Mouse (Mus musculus) midbrain, embryonic 10.5 days (tissue): ENCODE measurements around the gene Slc8a1. TPM values are rescaled to one million over a fixed set of nuclear protein-coding genes. Genes with fewer than 3 reads are reported as not detected.

ENCODE experiments used
- DNase-seq: peaks from one replicate; pipeline ENCODE4 v3.0.0-alpha.2; 2017; ENCODE audit warnings: low spot score
- H3K27ac ChIP-seq: fragments of 300-500 bp; sonication (generic); replicated peaks from 2 replicates; pipeline ENCODE4 v1.5.1; 2016; ENCODE audit warnings: mild to moderate bottlenecking
- H3K27me3 ChIP-seq: fragments of 300-500 bp; sonication (generic); 2 replicates; pipeline ENCODE4 v1.6.1; 2016; ENCODE audit warnings: low read depth, mild to moderate bottlenecking; ENCODE audit not compliant: poor library complexity, severe bottlenecking
- H3K36me3 ChIP-seq: fragments of 300-500 bp; sonication (generic); 2 replicates; pipeline ENCODE4 v1.6.1; 2016; ENCODE audit warnings: mild to moderate bottlenecking, moderate library complexity
- H3K4me1 ChIP-seq: fragments of 300-500 bp; sonication (generic); 2 replicates; pipeline ENCODE4 v1.6.1; 2016
- H3K4me3 ChIP-seq: fragments of 300-500 bp; sonication (generic); 2 replicates; pipeline ENCODE4 v1.5.1; 2016; ENCODE audit warnings: mild to moderate bottlenecking, moderate library complexity
- H3K9me3 ChIP-seq: fragments of 300-500 bp; sonication (generic); replicated peaks from 2 replicates; pipeline ENCODE4 v1.6.1; 2016; ENCODE audit warnings: mild to moderate bottlenecking
- WGBS: fragments of 180-500 bp; shearing (Covaris S2); methylation state at CpG from one replicate; pipeline ENCODE4 v1.1.7; 2016; 5-methylcytosine and 5-hydroxymethylcytosine counted together
- polyA plus RNA-seq: library from polyadenylated mRNA; unstranded; fragments of >200 nt; fragmentation: Nextera tagmentation; extraction: Ambion mirVana; gene quantifications from 2 replicates; pipeline ENCODE4 v1.2.1, GENCODE M21; 2016

The Slc8a1 gene
- polyA plus RNA-seq, 1 experiment from 2014 or later: 1.2 TPM

DNA sequence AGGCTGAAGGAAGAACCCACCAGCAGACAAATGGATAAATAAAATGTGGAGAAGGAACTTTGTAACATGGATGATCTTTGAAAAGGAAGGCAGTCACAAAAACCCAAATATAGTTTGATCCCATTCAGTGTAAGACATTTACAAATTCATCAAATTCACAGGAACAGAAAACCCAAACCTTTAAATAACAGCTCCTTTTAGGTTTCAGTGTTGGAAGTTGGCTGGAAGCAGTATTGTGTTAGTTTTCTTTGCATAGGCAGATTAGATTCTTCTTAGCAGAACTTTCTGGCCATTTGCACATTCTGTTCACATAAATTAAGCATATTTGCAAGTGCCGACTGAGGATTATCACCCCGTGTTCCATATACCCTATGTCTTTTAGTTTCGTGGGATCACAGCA lies 193.3 kb downstream of the Slc8a1 start:
- H3K36me3 ChIP-seq: no peaks in the 10 kb centered on the region
- no peak overlapping the region for H3K27ac ChIP-seq
- DNase-seq: no peak
- H3K4me3 ChIP-seq: no peak overlapping the region
- 91% methylated on average over 3 of the region's 3 CpGs for WGBS
- H3K4me1 ChIP-seq: peaks cover 5% of the 10 kb centered on the region; the same call in 1 of the 2 replicates
- H3K9me3 ChIP-seq: no peaks in the 10 kb centered on the region
- no peaks in the 10 kb centered on the region for H3K27me3 ChIP-seq

DNA sequence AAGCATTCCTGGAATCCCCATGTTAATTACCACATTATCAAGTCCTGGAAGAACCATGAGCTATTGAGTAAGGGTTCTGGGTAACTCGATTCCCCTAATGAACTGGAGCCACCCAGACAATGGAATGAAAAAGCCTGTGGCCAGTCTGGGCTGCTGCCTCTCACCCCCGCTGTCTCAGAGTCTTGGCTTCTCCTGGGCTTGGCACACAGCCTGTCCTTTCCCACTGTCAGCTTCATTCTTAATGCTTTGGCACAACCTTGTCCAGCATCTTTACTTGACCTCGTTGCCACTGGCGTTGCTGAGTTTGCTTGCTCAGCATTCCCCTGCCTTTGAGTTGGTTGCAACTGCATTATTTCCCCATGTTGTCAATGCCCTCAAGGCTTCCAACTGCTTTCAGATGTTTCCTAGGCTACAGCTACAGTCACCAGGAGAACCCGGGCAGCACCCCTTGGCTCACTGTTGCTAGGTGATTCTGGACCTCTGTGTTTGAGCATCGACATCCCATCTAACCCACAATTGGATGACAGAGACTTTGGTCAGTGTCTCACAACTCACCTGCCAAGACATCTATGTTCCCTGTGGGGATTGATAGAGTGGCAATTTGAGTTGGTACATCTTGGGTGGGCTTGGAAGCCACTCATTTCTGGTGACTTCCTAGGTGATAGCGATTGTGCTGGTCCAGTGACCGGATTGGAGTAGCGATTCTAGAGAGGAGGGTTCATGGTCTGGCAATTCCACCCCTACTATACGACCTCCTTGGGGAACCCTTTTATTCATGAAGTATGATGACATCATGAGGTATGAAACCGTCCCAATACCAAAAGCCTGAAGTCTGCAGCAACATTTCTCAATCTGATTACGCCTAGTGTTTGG lies 195.6 kb downstream of the Slc8a1 start:
- DNase-seq: no peak
- no peaks in the 10 kb centered on the region for H3K9me3 ChIP-seq
- peaks cover 14% of the 10 kb centered on the region; the same call in 1 of the 2 replicates for H3K27me3 ChIP-seq
- no peak overlapping the region for H3K4me3 ChIP-seq
- 81% methylated on average over 12 of the region's 12 CpGs for WGBS
- no peak overlapping the region for H3K27ac ChIP-seq
- peaks cover 12% of the 10 kb centered on the region; the same call in 1 of the 2 replicates for H3K4me1 ChIP-seq
- H3K36me3 ChIP-seq: no peaks in the 10 kb centered on the region

DNA sequence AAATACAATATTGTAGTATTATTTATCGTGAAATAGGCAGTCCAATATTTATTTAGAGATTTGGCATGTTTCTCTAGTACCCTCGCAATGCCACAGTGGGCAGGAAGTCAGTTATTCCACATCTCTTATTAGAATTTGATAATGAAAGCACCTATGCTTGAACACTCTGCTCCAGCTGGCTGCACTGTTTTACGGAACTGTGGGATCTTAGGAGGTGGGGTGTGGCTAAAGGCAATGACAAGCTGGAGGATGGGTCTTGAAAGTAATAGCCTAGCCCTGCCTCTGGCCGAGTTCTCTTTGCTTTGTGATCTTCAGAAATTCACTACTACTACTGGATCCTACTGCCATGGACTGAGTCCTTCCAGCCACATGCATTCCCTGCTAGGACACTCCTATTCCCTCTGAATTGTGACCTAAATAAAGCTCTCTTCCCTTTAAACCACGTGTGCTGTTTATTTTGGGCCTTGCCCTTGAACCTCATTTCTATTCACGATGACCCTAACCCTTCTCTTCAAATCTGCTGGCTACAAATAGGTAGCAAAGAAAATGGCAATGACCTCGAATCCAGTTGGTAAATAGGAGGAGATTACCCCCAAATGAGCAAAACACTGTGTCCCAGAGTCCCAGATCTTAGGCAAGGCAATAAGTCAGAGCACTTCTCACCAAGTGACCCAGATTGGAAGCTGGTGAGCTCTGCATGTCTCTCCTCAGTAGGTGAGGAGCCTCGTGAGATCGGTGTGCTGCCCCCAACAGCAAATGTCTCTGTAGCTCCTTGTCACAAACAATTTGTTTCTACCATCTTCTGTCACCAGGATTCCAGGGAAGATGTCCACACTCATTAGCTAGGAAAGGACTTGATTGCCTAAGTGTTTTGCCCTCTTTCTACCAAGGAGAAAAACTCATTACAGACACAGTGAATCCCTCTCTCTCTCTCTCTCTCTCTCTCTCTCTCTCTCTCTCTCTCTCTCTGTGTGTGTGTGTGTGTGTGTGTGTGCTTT lies 199.7 kb downstream of the Slc8a1 start:
- H3K9me3 ChIP-seq: no peaks in the 10 kb centered on the region
- DNase-seq: no peak
- H3K27ac ChIP-seq: no peak overlapping the region
- H3K4me3 ChIP-seq: no peak overlapping the region
- no peaks in the 10 kb centered on the region for H3K36me3 ChIP-seq
- H3K4me1 ChIP-seq: peaks cover 12% of the 10 kb centered on the region; the same call in 1 of the 2 replicates
- WGBS: 70% methylated on average over 9 of the region's 9 CpGs
- H3K27me3 ChIP-seq: peaks cover 43% of the 10 kb centered on the region

DNA sequence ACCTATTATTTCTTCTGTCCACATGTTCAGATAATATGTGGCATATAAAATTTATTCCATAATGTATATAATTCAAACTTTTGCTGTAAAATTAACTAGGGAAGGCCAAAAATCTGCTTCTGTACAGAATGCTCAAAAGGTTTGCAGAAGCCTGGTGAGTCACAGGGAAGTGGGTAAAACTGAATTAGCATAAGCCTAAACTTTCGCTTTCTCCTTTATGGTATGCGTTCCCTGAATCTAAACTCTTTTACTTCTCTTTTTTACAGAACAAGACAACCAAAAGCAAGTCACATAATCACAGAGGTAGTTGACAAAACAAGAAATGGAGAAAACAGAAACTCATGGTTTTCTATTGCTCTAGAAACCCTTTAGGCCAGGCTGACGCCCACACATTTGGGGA lies 202.1 kb downstream of the Slc8a1 start:
- WGBS: 88% methylated on average over 3 of the region's 3 CpGs
- H3K4me3 ChIP-seq: no peak overlapping the region
- no peaks in the 10 kb centered on the region for H3K36me3 ChIP-seq
- H3K27me3 ChIP-seq: peaks cover 65% of the 10 kb centered on the region
- no peak overlapping the region for H3K27ac ChIP-seq
- H3K9me3 ChIP-seq: no peaks in the 10 kb centered on the region
- H3K4me1 ChIP-seq: 0 out of 2 replicates have a peak, but pooled peaks cover 7% of the 10 kb centered on the region
- DNase-seq: no peak

DNA sequence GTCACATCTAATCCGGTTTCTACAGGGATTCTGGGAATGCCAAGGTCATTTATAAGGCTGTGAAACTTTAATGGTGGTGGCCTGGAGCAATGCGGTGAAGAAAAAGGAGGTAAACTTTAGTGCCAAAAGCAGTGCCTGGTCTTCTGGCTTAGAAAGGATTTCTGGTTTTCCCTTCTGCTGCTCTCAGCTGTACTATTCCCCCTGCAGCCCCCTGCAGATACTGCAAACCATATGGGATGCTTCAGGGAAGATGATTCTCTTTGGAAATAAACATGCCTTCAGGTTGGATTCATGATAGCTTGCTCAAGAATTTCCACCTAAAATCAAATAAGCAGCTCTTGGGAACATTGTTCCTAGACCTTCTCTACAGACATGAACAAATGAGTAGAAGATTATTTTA lies 208.3 kb downstream of the Slc8a1 start:
- Histone ChIP-seq H3K36me3 (no peaks in the 10 kb centered on the region), H3K27ac (no peak overlapping the region), H3K27me3 (peaks cover 86% of the 10 kb centered on the region), H3K9me3 (no peaks in the 10 kb centered on the region), H3K4me1 (peaks cover under 1% of the 10 kb centered on the region; the same call in 1 of the 2 replicates), H3K4me3 (no peak overlapping the region)
- no peak for DNase-seq
- 90% methylated on average over 2 of the region's 2 CpGs for WGBS

DNA sequence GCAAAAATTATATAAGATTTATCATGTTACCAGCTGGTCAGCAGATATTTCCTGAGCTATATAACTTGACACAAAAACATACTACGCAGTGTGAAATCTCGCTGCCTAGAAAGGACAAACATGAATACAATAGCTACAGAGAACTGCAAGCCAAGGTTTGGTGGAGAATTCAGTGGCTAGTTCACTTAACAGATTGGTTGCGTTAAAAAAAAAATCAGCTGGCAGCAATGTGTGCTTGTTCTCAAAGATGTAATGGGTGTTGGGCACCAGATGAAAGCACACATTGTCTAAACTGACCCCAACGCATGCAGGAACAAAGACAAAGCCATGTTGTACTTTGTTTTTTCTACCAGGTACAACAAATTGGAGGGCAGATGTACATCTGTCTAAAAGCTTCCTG lies 209.2 kb downstream of the Slc8a1 start:
- Histone ChIP-seq H3K4me1 (peaks cover 10% of the 10 kb centered on the region), H3K27ac (no peak overlapping the region), H3K9me3 (no peaks in the 10 kb centered on the region), H3K4me3 (no peak overlapping the region), H3K36me3 (no peaks in the 10 kb centered on the region), H3K27me3 (peaks cover 90% of the 10 kb centered on the region)
- DNase-seq: no peak
- WGBS: 90% methylated on average over 4 of the region's 4 CpGs

DNA sequence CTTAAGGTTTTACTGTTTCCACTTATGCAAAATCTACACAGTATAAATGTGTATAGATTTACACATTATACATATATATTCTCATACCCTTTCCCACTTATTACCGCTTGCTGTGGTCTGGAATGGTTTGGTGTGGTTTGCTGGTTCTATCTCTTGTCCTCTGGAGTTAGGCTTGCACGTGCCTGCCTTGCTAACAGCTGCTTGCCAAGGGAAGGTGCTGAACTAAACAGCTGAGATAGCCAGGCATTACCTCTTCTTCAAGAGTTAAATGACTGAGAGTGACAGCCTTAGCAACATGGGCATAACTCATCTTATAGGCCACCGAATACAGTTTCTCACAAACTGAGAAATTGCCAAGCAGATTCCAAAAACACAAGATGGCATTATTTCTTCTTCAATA lies 211.7 kb downstream of the Slc8a1 start:
- Histone ChIP-seq H3K9me3 (no peaks in the 10 kb centered on the region), H3K4me1 (peaks cover 18% of the 10 kb centered on the region), H3K27me3 (peaks cover 93% of the 10 kb centered on the region), H3K36me3 (no peaks in the 10 kb centered on the region), H3K27ac (no peak overlapping the region), H3K4me3 (no peak overlapping the region)
- no peak for DNase-seq
- 88% methylated on average over 3 of the region's 3 CpGs for WGBS

DNA sequence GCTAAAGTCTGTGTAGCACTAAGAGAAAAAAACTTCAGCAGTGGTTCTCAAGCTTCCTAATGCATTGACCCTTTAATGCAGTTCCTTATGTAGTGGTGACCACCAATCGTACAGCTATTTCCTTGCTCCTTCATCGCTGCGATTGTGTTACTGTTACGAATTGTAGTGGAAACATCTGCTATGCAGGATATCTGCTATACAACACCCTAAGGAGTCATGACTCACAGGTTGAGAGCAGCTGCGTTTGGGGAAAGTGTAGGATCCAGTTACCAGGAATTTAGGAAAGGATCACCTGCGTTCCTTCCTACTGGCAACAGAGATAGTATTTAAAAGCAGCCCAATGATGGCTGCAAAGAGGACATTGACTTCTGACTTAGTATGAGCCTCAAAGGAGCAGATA lies 213.4 kb downstream of the Slc8a1 start:
- H3K4me1 ChIP-seq: peaks cover 22% of the 10 kb centered on the region
- no peaks in the 10 kb centered on the region for H3K9me3 ChIP-seq
- no peak overlapping the region for H3K27ac ChIP-seq
- H3K4me3 ChIP-seq: no peak overlapping the region
- no peaks in the 10 kb centered on the region for H3K36me3 ChIP-seq
- no peak for DNase-seq
- peaks cover 93% of the 10 kb centered on the region for H3K27me3 ChIP-seq
- 80% methylated on average over 6 of the region's 6 CpGs for WGBS

DNA sequence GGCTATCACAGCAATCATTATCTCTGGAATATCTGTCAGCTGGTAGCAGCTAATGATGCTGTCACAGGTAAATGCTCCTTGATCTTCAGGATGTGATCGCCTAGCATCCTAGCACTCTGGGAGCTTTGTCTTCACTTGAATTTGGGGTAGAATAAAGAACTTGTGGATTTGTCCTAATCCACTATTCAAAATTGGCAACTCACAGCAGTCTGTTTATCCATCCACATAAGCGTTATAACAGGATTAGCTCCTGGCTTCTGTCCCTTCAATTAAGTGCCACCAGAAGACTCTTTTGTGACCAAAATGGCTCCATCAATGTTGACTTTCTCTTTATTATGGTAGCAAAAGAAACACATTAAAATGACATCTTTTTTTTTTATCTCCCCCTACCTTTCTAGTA lies 214.2 kb downstream of the Slc8a1 start:
- no peak for DNase-seq
- 29% methylated on average over 2 of the region's 2 CpGs for WGBS
- no peaks in the 10 kb centered on the region for H3K36me3 ChIP-seq
- no peaks in the 10 kb centered on the region for H3K9me3 ChIP-seq
- H3K4me1 ChIP-seq: peaks cover 22% of the 10 kb centered on the region
- H3K27me3 ChIP-seq: peaks cover 93% of the 10 kb centered on the region
- no peak overlapping the region for H3K27ac ChIP-seq
- H3K4me3 ChIP-seq: no peak overlapping the region

DNA sequence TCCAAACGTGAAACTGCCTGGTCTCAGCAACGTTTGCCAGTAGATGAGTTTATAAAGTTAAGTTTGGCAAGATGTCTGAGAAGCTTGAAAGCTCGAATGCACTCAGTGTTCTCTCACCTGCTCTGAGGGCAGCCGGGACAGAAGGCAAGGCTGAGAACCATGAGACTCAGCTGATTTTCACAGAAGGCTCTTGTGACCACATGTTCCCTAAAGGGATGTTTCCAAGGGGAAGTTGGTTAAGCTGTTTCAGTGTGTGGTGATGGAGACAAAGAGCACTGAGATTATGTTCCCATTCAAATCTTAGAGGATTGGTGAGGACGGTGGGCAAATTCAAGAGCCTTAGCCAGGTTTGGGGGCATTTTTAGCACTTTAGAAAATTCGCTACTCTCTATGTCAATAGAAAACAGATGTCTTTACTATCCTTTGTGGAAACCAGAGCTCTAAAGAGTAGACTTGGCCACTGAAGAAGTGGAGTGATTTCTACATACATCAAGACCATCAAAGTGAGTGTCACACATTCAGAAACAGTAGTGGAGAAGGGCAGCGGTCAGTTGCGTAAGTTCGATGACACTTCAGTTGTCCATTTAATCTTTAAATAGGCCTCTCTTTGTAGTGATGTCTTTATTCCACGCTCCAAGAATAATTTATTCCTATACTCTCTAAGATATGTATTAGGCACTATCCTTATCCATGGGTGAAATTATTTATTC lies 219.7 kb downstream of the Slc8a1 start:
- peaks cover 100% of the 10 kb centered on the region for H3K27me3 ChIP-seq
- H3K9me3 ChIP-seq: no peaks in the 10 kb centered on the region
- H3K36me3 ChIP-seq: no peaks in the 10 kb centered on the region
- 86% methylated on average over 10 of the region's 10 CpGs for WGBS
- no peak overlapping the region for H3K4me3 ChIP-seq
- no peak for DNase-seq
- H3K27ac ChIP-seq: no peak overlapping the region
- H3K4me1 ChIP-seq: peaks cover 29% of the 10 kb centered on the region

DNA sequence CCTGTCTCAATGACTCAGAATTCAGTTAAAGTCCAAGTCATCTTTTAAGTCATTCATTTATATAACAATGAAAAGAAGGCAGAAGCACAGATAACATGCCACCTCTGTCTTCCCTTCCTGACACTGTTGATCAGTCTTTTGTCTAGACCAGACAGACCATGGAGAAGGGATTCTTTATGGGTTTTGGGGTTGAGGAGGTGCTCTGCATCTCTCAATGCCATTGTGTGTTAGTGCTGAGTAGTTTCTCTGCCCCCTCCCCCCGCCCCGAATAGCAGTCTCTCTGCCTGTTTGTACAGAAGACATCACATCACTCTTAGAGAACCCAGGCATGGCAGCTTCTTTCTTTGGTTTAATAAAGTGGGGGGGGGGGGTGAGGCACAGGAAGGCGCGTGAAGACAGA lies 222.0 kb downstream of the Slc8a1 start:
- 48% methylated on average over 4 of the region's 4 CpGs for whole genome bisulfite sequencing
- no peak for DNase-seq
- H3K27me3 ChIP-seq: peaks cover 84% of the 10 kb centered on the region
- no peak overlapping the region for H3K27ac ChIP-seq
- H3K36me3 ChIP-seq: no peaks in the 10 kb centered on the region
- peaks cover 28% of the 10 kb centered on the region for H3K4me1 ChIP-seq
- H3K4me3 ChIP-seq: no peak overlapping the region
- no peaks in the 10 kb centered on the region for H3K9me3 ChIP-seq

DNA sequence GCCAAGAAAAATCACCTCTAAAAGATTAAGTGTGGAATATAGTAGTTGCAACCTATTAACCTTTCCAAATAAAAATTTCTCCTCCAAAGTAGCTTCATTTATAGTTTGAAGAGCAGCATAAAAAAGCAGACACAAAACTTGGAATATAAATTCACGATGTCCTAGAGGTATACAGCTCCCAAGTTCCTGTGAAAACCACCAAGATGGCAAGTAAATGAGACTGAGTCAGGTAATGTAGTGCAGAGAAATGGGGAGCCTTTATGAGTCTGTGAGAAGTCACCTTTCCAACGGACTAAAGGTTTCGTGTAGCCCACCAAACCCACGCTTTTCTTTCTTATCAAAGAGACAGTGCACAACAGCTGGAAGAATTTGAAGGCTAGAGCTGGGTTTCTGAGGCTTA lies 224.2 kb downstream of the Slc8a1 start:
- H3K27ac ChIP-seq: no peak overlapping the region
- H3K9me3 ChIP-seq: no peaks in the 10 kb centered on the region
- DNase-seq: no peak
- H3K4me3 ChIP-seq: no peak overlapping the region
- WGBS: 76% methylated on average over 4 of the region's 4 CpGs
- peaks cover 24% of the 10 kb centered on the region for H3K4me1 ChIP-seq
- no peaks in the 10 kb centered on the region for H3K36me3 ChIP-seq
- peaks cover 66% of the 10 kb centered on the region for H3K27me3 ChIP-seq
